Mouse (Mus musculus) left cerebral cortex, adult 9 months (tissue): ENCODE results near the gene Acot13.

ENCODE experiments used
- DNase-seq, 2 experiments: peaks; one replicate each; pipeline ENCODE4 v3.0.0; 2022; ENCODE audit warnings: low spot score in 2 of 2

Gene Acot13

DNA sequence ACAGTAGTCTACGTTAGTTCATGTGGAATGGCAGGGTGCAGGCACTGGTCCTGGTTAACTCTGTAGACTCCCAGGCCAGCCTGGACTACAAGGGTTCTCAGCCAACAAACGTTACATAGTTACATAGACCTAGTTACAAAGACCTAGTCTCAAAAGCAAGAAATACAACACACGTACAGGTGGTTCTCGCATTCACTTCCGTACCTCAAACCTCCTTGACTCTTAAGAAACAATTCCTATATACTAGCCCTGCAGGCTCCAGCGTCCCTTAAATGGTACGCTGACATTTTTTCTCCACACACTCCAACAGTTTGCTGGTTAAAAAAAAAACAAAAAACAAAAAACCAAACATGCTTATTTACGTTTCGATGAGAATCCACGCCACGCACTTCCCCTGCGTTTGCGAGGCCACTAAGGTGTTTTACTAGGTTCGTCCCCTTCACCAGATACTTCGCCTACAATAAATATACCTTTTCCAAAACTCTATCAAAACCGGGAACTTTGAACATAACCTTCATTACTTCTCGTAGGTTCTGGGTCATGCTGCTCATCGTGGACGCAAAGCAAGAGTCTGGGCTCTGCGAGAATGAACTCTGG, 486 bp downstream of the Acot13 start:
- DNase-seq = no peak

GRCm38 (mm10) chr13:24826116-24826515, 5.2 kb downstream of the Acot13 start:
- no peak for DNase-seq

- no peak for DNase-seq
Observed at GRCm38 (mm10) chr13:24825587-24825986, 5.8 kb downstream of the Acot13 start.

DNA sequence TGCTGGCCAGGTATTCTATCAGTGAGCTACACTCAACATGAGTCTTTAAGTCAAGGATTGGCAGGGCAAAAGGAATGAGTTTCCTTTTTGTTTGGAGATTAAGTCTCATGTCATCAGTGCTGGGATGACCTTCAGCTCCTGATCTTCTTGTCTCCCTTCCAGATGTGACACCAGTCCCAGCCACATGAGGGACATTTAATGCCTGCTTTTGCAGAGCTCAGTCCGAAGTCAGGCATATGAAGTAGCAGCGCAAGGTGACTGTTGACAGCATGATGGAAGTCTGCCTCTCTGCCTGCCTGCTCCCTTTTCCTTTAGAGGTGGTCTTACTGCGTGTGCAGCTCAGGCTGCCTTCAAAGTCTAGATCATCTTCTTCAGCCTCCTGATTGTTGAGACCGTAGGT, 6.7 kb downstream of the Acot13 start:
- no peak for DNase-seq

- DNase-seq = no peak
Observed at GRCm38 (mm10) chr13:24822663-24823343, 8.5 kb downstream of the Acot13 start.

DNA sequence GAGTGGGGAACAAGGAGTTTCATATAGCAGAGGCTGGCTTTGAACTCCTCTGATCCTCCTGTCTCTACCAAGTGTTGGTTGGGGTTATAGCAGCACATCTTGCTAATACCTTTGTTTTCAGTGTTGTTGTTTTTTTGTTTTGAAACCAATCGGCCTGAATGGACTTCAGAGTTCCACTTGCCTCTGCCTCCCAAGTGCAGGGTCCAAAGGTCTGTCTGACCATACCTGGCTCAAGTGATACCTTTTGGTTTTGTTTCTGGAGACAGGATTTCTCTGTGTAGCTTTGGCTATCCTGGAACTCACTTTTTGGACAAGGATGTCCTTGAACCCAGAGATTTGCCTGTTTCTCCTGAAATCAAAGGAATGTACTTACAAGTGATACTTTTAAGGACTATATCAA, 11.4 kb downstream of the Acot13 start:
- DNase-seq = no peak

GRCm38 (mm10) chr13:24816125-24817092, 14.9 kb downstream of the Acot13 start:
- no peak for DNase-seq

GRCm38 (mm10) chr13:24814616-24815015, 16.7 kb downstream of the Acot13 start:
- no peak for DNase-seq

DNA sequence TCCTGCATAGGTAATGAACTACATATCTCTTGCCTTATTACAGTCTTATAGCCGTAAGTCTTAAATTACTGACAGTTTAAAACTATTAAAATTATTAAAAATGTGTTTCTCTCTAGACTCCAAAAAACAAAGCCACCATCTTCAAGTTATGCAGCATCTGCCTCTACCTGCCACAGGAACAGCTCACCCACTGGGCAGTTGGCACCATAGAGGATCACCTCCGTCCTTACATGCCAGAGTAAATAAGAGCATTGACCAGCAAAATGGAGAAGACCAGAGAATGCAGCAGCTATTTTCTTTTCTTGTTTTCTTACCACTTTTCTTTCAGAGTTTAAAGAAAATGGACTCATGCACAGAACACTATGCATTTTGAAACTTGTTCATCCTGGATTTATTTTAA, 18.8 kb downstream of the Acot13 start:
- no peak for DNase-seq

DNA sequence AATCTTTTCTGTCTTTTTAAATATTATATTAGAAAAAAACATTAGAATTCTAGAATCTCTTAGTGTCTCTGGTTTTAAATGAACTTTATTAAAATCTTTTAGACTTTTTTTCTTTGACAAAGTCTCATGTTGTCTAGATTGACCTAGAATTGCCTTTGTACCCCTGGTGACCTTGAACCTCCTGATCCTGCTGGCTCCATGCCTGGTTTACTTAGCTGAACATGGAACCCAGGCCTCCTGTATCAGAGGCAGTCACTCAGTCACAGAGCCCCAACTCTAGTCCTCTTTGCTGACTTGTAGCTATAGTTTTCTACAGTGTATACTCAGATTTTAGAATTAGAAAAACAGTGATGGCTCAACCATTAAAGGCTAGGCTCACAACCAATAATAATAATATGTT, 25.3 kb downstream of the Acot13 start:
- no peak for DNase-seq

GRCm38 (mm10) chr13:24803196-24803595, 28.1 kb downstream of the Acot13 start:
- DNase-seq = no peak

- peak in 1 of 2 experiments; percentile 18 for DNase-seq
Observed at GRCm38 (mm10) chr13:24802131-24802691, 29.1 kb downstream of the Acot13 start.

DNA sequence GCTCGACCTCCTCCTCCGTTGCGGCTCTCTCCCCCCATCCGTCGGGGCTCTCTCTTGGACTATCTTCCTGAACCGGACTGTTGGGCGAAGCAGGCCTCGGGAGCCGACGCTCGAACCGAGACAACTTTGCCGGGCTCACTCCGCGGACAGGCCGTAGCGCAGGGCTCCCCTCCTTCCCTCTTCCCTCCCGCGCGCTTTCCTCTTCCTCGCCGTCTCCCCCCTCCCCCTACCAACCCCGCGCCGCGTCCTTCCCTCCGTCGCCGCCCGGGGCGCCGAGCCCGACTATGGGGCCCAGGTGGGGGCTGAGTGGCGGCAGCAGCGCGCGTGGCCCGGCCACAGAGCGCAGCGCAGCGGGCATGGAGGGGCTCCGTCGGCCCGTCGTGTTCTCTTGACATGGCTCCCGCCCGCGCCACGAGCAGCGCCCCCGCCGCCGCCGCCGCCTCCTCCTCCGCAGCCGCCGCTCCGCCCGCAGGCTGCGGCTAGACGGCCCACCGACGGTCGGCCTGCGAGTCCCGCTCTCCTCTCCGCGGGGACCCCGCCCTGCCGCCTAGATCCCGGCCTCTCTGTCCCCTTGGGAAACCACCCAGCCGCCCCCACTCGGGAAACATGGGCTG, 29.9 kb downstream of the Acot13 start, which contains the start of gene BC005537:
Gene BC005537, plus strand, starts transcription at position 350 of the 614 bp plus-strand sequence.
- peak in 1 of 2 experiments; percentile 39 for DNase-seq

DNA sequence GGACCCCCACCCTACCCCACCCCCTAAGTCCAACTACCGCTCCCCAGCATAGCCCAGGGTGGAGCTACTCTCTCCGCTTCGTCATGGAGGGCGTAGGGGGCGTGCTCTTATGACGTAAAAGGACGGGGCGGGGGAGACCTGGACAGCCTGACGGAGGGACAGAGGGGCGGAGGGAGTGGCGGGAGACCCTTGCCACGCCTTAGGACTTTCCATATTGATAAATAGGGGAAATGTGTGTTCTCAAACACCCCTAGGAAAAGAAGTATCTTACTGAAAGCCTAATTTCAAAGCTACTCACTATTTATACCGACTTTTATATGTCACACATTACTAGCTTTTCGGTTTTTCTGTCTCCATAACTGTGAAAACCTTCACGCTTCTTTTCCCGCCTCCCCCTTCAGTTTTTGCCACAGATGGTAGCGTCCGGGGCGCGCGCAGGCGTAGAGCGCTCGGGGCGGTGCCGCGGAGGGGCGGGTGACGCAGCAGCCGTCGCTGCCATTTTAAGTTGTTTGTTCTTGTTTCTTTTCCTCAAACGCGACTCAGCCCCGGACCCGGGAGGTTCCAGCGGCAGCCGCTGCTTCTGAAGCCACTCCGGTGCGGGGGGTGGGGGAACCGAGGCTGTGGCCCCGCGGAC, 30.5 kb downstream of the Acot13 start:
- DNase-seq = peak; percentile 92 to 97

GRCm38 (mm10) chr13:24799925-24800673, 31.2 kb downstream of the Acot13 start:
- no peak for DNase-seq

GRCm38 (mm10) chr13:24799378-24799777, 32.0 kb downstream of the Acot13 start:
- DNase-seq = no peak

DNA sequence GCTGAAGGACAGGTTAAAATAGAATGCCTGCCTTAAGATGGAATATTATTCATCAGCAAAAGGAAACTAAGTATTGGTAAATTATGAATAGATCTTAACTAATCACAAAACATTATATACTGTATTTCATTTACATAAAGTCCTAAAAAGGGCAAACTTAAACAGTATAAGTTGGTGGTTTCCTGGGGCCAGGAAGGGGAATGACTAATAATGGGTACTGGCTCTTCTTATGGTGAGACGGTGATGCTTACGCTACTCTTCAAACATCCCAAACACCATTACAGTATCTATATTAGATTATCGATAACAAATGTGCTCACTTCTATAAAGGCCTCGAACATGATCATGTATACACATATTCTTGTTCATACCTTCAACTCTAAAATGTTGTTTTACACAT, 32.7 kb downstream of the Acot13 start:
- no peak for DNase-seq

- peak in 1 of 2 experiments; percentile 42 for DNase-seq
Observed at GRCm38 (mm10) chr13:24792411-24793045, 38.8 kb downstream of the Acot13 start.

GRCm38 (mm10) chr13:24791349-24791748, 40.0 kb downstream of the Acot13 start:
- peak in 1 of 2 experiments; percentile 16 for DNase-seq

- DNase-seq = no peak
Observed at GRCm38 (mm10) chr13:24787477-24787876, 43.9 kb downstream of the Acot13 start.
